Mouse (Mus musculus) stomach, embryonic 14.5 days (tissue): ENCODE results near the gene Cdh13. TPM values are rescaled to one million over a fixed set of nuclear protein-coding genes. Genes with fewer than 3 reads are reported as not detected.

Experiments
- ATAC-seq: fragments of 200-750 bp; cut with Nextera tagmentation; 2 replicates; pipeline ENCODE4 v1.8.0; 2017; ENCODE audit warnings: low read depth, moderate TSS enrichment; ENCODE audit not compliant: insufficient number of reproducible peaks, insufficient read depth, low FRiP score
- H3K27ac ChIP-seq: fragments of 300-500 bp; sonication (generic); 2 replicates; pipeline ENCODE4 v1.5.1; 2014; ENCODE audit warnings: mild to moderate bottlenecking, low read length, moderate library complexity, mixed read lengths
- H3K27me3 ChIP-seq: fragments of 300-500 bp; sonication (generic); 2 replicates; pipeline ENCODE4 v1.6.1; 2014; ENCODE audit warnings: low read length, control low read depth, mixed read lengths; ENCODE audit not compliant: control insufficient read depth, insufficient read depth
- H3K36me3 ChIP-seq: fragments of 300-500 bp; sonication (generic); 2 replicates; pipeline ENCODE4 v1.6.1; 2014; ENCODE audit warnings: mild to moderate bottlenecking, control low read depth, low read length, moderate library complexity, mixed read lengths; ENCODE audit not compliant: control insufficient read depth, insufficient read depth
- H3K4me1 ChIP-seq: fragments of 300-500 bp; sonication (generic); 2 replicates; pipeline ENCODE4 v1.6.1; 2014; ENCODE audit warnings: low read length, control low read depth, mixed read lengths; ENCODE audit not compliant: control insufficient read depth, insufficient read depth
- H3K4me2 ChIP-seq: fragments of 300-500 bp; sonication (generic); replicated peaks from 2 replicates; pipeline ENCODE4 v1.6.1; 2014; ENCODE audit warnings: low read depth, low read length, control low read depth
- H3K4me3 ChIP-seq: fragments of 300-500 bp; sonication (generic); 2 replicates; pipeline ENCODE4 v1.5.1; 2014; ENCODE audit warnings: low read depth, low read length, control low read depth
- H3K9ac ChIP-seq: fragments of 300-500 bp; sonication (generic); replicated peaks from 2 replicates; pipeline ENCODE4 v1.6.1; 2014; ENCODE audit warnings: low read depth, mild to moderate bottlenecking, control low read depth, low read length, moderate library complexity, mixed read lengths
- H3K9me3 ChIP-seq: fragments of 300-500 bp; sonication (generic); 2 replicates; pipeline ENCODE4 v1.6.1; 2016; ENCODE audit warnings: low read depth, low read length, control low read depth; ENCODE audit not compliant: control insufficient read depth
- WGBS: fragments of 180-500 bp; shearing (Covaris S2); extraction: QIAGEN DNeasy Blood & Tissue Kit; methylation state at CpG from one replicate; pipeline ENCODE4 v1.1.7; 2014; 5-methylcytosine and 5-hydroxymethylcytosine counted together
- polyA plus RNA-seq: library from polyadenylated mRNA; unstranded; fragments of >200 nt; fragmentation: Nextera tagmentation; extraction: Ambion mirVana; gene quantifications from 2 replicates; pipeline ENCODE4 v1.2.1, GENCODE M21; 2014

The Cdh13 gene
- 17.6 and 19.9 TPM in 2 replicates for polyA plus RNA-seq

- Histone ChIP-seq H3K27ac (no peak within 1 kb of the TSS), H3K4me1 (peaks cover 8% of the 10 kb centered on the region; the same call in 1 of the 2 replicates), H3K9me3 (no peaks in the 10 kb centered on the region), H3K27me3 (0 out of 2 replicates have a peak, but pooled peaks cover 4% of the 10 kb centered on the region), H3K4me3 (peak within 1 kb of the TSS; percentile 43), H3K36me3 (no peaks in the 10 kb centered on the region), H3K4me2 (peak within 1 kb of the TSS; percentile 91), H3K9ac (peak within 1 kb of the TSS; percentile 53)
- no peak for ATAC-seq
- WGBS = under 1% methylated on average over 33 of the region's 33 CpGs
These were observed at the start of gene Cdh13 for GRCm38 (mm10) chr8:118283600-118284111. Cdh13 (plus strand) TSS chr8:118283733.

- H3K27ac ChIP-seq = no peak overlapping the region
- ATAC-seq = no peak
- no peaks in the 10 kb centered on the region for H3K36me3 ChIP-seq
- H3K4me2 ChIP-seq = no peak overlapping the region
- no peak overlapping the region for H3K9ac ChIP-seq
- 79% methylated on average over 7 of the region's 7 CpGs for WGBS
- H3K4me1 ChIP-seq = no peaks in the 10 kb centered on the region
- H3K27me3 ChIP-seq = no peaks in the 10 kb centered on the region
- H3K4me3 ChIP-seq = no peak overlapping the region
- H3K9me3 ChIP-seq = no peaks in the 10 kb centered on the region
These were observed 47.9 kb upstream of the Cdh13 start for GRCm38 (mm10) chr8:118235626-118236025.

GRCm38 (mm10) chr8:118237150-118237620 lies 46.3 kb upstream of the Cdh13 start:
- 66% methylated on average over 11 of the region's 11 CpGs for WGBS
- no peak overlapping the region for H3K4me3 ChIP-seq
- no peaks in the 10 kb centered on the region for H3K4me1 ChIP-seq
- no peaks in the 10 kb centered on the region for H3K9me3 ChIP-seq
- H3K9ac ChIP-seq = no peak overlapping the region
- H3K27ac ChIP-seq = no peak overlapping the region
- no peaks in the 10 kb centered on the region for H3K36me3 ChIP-seq
- no peak for ATAC-seq
- H3K4me2 ChIP-seq = no peak overlapping the region
- H3K27me3 ChIP-seq = no peaks in the 10 kb centered on the region

DNA sequence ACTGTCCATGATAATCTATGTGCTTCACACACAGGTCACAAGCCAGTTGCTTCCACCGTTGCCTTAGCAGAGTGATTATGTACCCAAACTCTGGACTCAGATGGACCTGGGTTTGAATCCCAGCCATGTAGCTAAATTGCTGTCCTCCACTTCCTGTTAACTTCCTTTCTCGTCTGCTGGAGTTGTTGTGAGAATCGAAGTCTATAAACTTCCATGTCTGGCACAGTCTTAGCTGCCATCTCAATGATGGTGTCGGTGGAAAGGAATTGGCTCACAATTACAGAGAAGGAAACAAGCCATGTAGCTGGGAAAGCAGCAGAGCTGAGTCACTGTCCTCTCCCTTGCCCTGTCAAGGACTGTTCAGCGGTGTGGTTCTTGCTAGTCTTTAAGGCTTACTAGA lies 45.4 kb upstream of the Cdh13 start:
- no peaks in the 10 kb centered on the region for H3K36me3 ChIP-seq
- H3K9me3 ChIP-seq = no peaks in the 10 kb centered on the region
- no peak for ATAC-seq
- H3K4me3 ChIP-seq = no peak overlapping the region
- H3K9ac ChIP-seq = no peak overlapping the region
- H3K27ac ChIP-seq = no peak overlapping the region
- 78% methylated on average over 5 of the region's 5 CpGs for WGBS
- H3K4me1 ChIP-seq = no peaks in the 10 kb centered on the region
- no peaks in the 10 kb centered on the region for H3K27me3 ChIP-seq
- no peak overlapping the region for H3K4me2 ChIP-seq

GRCm38 (mm10) chr8:118239186-118239585 lies 44.3 kb upstream of the Cdh13 start:
- no peak for ATAC-seq
- 63% methylated on average over 1 of the region's 1 CpGs for WGBS

DNA sequence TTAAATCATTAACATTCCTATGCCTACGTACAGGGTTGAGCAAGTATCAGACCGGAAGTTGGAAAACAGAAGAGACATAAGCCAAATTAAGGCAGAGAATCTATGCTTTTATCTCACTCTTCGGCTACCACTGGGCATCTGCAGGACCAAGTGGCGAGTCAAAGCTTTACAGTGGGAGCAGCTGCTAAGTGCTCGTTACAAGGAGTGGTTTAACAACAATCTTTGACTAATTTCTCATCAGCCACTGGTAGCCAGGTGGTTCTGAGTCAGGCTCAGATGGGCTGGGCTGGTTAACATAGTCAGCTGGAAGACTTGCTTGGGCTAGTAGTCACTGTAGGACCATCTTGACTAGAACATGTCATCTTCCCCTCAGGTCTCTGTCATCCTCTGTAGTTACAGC lies 34.2 kb upstream of the Cdh13 start:
- H3K9me3 ChIP-seq = no peaks in the 10 kb centered on the region
- H3K4me1 ChIP-seq = no peaks in the 10 kb centered on the region
- H3K27ac ChIP-seq = no peak overlapping the region
- H3K27me3 ChIP-seq = no peaks in the 10 kb centered on the region
- H3K9ac ChIP-seq = no peak overlapping the region
- H3K36me3 ChIP-seq = no peaks in the 10 kb centered on the region
- H3K4me2 ChIP-seq = no peak overlapping the region
- no peak for ATAC-seq
- no peak overlapping the region for H3K4me3 ChIP-seq
- whole genome bisulfite sequencing = 77% methylated on average over 5 of the region's 5 CpGs

More at GRCm38 (mm10) chr8:118239186-118239585, 44.3 kb upstream of the Cdh13 start:
- Histone ChIP-seq H3K9me3 (no peaks in the 10 kb centered on the region), H3K4me3 (no peak overlapping the region), H3K9ac (no peak overlapping the region), H3K4me1 (no peaks in the 10 kb centered on the region), H3K27me3 (no peaks in the 10 kb centered on the region), H3K36me3 (no peaks in the 10 kb centered on the region), H3K4me2 (no peak overlapping the region), H3K27ac (no peak overlapping the region)

DNA sequence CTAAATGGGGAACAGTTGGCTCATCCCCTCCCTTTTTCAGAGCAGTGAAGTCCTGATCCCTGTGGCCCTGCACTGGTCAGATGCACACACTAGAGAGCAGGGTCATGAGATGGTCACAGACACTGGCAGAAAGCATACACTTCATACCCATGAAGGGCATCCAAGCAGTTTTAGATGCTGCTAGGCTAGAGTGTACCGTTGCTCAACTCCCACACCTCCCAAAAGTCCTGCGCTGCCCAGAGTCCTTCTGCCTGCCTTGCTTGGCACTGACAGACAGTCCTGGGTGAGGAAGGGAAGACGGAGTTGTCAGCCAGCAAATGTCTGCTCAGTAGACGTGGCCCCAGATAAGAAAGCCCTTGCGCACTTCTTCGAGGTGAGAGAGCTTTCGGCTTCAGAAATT lies 33.6 kb upstream of the Cdh13 start:
- H3K4me2 ChIP-seq = no peak overlapping the region
- no peaks in the 10 kb centered on the region for H3K9me3 ChIP-seq
- H3K4me3 ChIP-seq = no peak overlapping the region
- H3K9ac ChIP-seq = no peak overlapping the region
- H3K36me3 ChIP-seq = no peaks in the 10 kb centered on the region
- no peak overlapping the region for H3K27ac ChIP-seq
- WGBS = 87% methylated on average over 7 of the region's 7 CpGs
- no peaks in the 10 kb centered on the region for H3K27me3 ChIP-seq
- ATAC-seq = no peak
- H3K4me1 ChIP-seq = no peaks in the 10 kb centered on the region

- H3K27ac ChIP-seq = no peak overlapping the region
- H3K4me1 ChIP-seq = no peaks in the 10 kb centered on the region
- H3K36me3 ChIP-seq = no peaks in the 10 kb centered on the region
- H3K4me2 ChIP-seq = no peak overlapping the region
- H3K27me3 ChIP-seq = no peaks in the 10 kb centered on the region
- ATAC-seq = no peak
- H3K9me3 ChIP-seq = no peaks in the 10 kb centered on the region
- H3K9ac ChIP-seq = no peak overlapping the region
- WGBS = 70% methylated on average over 4 of the region's 4 CpGs
- H3K4me3 ChIP-seq = no peak overlapping the region
These were observed 20.4 kb upstream of the Cdh13 start for GRCm38 (mm10) chr8:118263117-118263516.
